Mouse (Mus musculus) midbrain, embryonic 16.5 days (tissue): ENCODE results near the gene Neto2. TPM values are rescaled to one million over a fixed set of nuclear protein-coding genes. Genes with fewer than 3 reads are reported as not detected.
"Not testable (repeated sequence)": the region's sequence is repeated elsewhere in the genome, so short reads cannot be mapped to it uniquely, and the experiment has no call there.

Source experiments
- ATAC-seq: fragments of 200-750 bp; cut with Nextera tagmentation; 2 replicates; pipeline ENCODE4 v1.8.0; 2017; ENCODE audit warnings: moderate TSS enrichment
- H3K27ac ChIP-seq: fragments of 300-500 bp; sonication (generic); 2 replicates; pipeline ENCODE4 v1.5.1; 2014; ENCODE audit warnings: mild to moderate bottlenecking, low read length, mixed read lengths
- H3K27me3 ChIP-seq: fragments of 300-500 bp; sonication (generic); 2 replicates; pipeline ENCODE4 v1.6.1; 2014; ENCODE audit warnings: low read depth, low read length, mixed read lengths; ENCODE audit not compliant: control insufficient read depth, insufficient read depth
- H3K36me3 ChIP-seq: fragments of 300-500 bp; sonication (generic); 2 replicates; pipeline ENCODE4 v1.6.1; 2014; ENCODE audit warnings: mild to moderate bottlenecking, low read length, moderate library complexity, mixed read lengths; ENCODE audit not compliant: control insufficient read depth, insufficient read depth
- H3K4me1 ChIP-seq: fragments of 300-500 bp; sonication (generic); 2 replicates; pipeline ENCODE4 v1.6.1; 2014; ENCODE audit warnings: mild to moderate bottlenecking, low read length, mixed read lengths; ENCODE audit not compliant: control insufficient read depth, insufficient read depth
- H3K4me2 ChIP-seq: fragments of 300-500 bp; sonication (generic); 2 replicates; pipeline ENCODE4 v1.6.1; 2014; ENCODE audit warnings: mild to moderate bottlenecking, low read length, mixed read lengths
- H3K4me3 ChIP-seq: fragments of 300-500 bp; sonication (generic); 2 replicates; pipeline ENCODE4 v1.5.1; 2014; ENCODE audit warnings: low read depth, mild to moderate bottlenecking, low read length, moderate library complexity, mixed read lengths
- H3K9ac ChIP-seq: fragments of 300-500 bp; sonication (generic); 2 replicates; pipeline ENCODE4 v1.6.1; 2014; ENCODE audit warnings: low read depth, low read length, mixed read lengths
- H3K9me3 ChIP-seq: fragments of 300-500 bp; sonication (generic); replicated peaks from 2 replicates; pipeline ENCODE4 v1.6.1; 2014; ENCODE audit warnings: mild to moderate bottlenecking, low read length, mixed read lengths; ENCODE audit not compliant: control insufficient read depth, poor library complexity, severe bottlenecking
- WGBS: fragments of 180-500 bp; shearing (Covaris S2); extraction: QIAGEN DNeasy Blood & Tissue Kit; methylation state at CpG from one replicate; pipeline ENCODE4 v1.1.7; 2014; 5-methylcytosine and 5-hydroxymethylcytosine counted together
- polyA plus RNA-seq: library from polyadenylated mRNA; unstranded; fragments of >200 nt; fragmentation: Nextera tagmentation; extraction: Ambion mirVana; gene quantifications from 2 replicates; pipeline ENCODE4 v1.2.1, GENCODE M21; 2015

The Neto2 gene
- polyA plus RNA-seq, 1 experiment from 2014 or later: 61.7 TPM

- Histone ChIP-seq H3K27ac (no peak overlapping the region), H3K9ac (no peak overlapping the region), H3K4me1 (no peaks in the 10 kb centered on the region), H3K4me2 (no peak overlapping the region), H3K27me3 (no peaks in the 10 kb centered on the region), H3K4me3 (no peak overlapping the region), H3K36me3 (no peaks in the 10 kb centered on the region), H3K9me3 (no peaks in the 10 kb centered on the region)
- WGBS: 65% methylated on average over 5 of the region's 5 CpGs
- no peak for ATAC-seq
These were observed 38.7 kb downstream of the Neto2 start for GRCm38 (mm10) chr8:85661995-85662394.

- Histone ChIP-seq H3K9me3 (no peaks in the 10 kb centered on the region), H3K4me3 (no peak overlapping the region), H3K4me2 (no peak overlapping the region), H3K27me3 (no peaks in the 10 kb centered on the region), H3K9ac (no peak overlapping the region), H3K36me3 (no peaks in the 10 kb centered on the region), H3K4me1 (no peaks in the 10 kb centered on the region), H3K27ac (no peak overlapping the region)
- ATAC-seq: no peak
- 96% methylated on average over 2 of the region's 2 CpGs for WGBS
These were observed 49.5 kb downstream of the Neto2 start for GRCm38 (mm10) chr8:85651201-85651600.

- H3K27me3 ChIP-seq: no peaks in the 10 kb centered on the region
- no peaks in the 10 kb centered on the region for H3K9me3 ChIP-seq
- no peak for ATAC-seq
- no peak overlapping the region for H3K27ac ChIP-seq
- 0 out of 2 replicates have a peak, but pooled peaks cover 2% of the 10 kb centered on the region for H3K36me3 ChIP-seq
- H3K4me1 ChIP-seq: no peaks in the 10 kb centered on the region
- no peak overlapping the region for H3K4me3 ChIP-seq
- no peak overlapping the region for H3K4me2 ChIP-seq
- H3K9ac ChIP-seq: no peak overlapping the region
These were observed 52.2 kb downstream of the Neto2 start for GRCm38 (mm10) chr8:85648553-85648952.

GRCm38 (mm10) chr8:85644921-85645665, 55.6 kb downstream of the Neto2 start:
- Histone ChIP-seq H3K36me3 (peaks cover 10% of the 10 kb centered on the region), H3K27me3 (no peaks in the 10 kb centered on the region), H3K4me1 (no peaks in the 10 kb centered on the region), H3K4me3 (no peak overlapping the region), H3K4me2 (no peak overlapping the region), H3K9ac (no peak overlapping the region), H3K9me3 (no peaks in the 10 kb centered on the region), H3K27ac (no peak overlapping the region)
- ATAC-seq: no peak
- WGBS: 96% methylated on average over 4 of the region's 4 CpGs

- Histone ChIP-seq H3K4me2 (no peak overlapping the region), H3K4me1 (no peaks in the 10 kb centered on the region), H3K27me3 (no peaks in the 10 kb centered on the region), H3K27ac (no peak overlapping the region), H3K36me3 (peaks cover 12% of the 10 kb centered on the region), H3K9ac (no peak overlapping the region), H3K4me3 (no peak overlapping the region), H3K9me3 (no peaks in the 10 kb centered on the region)
- WGBS: 94% methylated on average over 6 of the region's 6 CpGs
- ATAC-seq: no peak
These were observed 76.3 kb downstream of the Neto2 start for GRCm38 (mm10) chr8:85624450-85624849.

- no peak overlapping the region for H3K9ac ChIP-seq
- no peak overlapping the region for H3K27ac ChIP-seq
- H3K36me3 ChIP-seq: peaks cover 3% of the 10 kb centered on the region; the same call in 1 of the 2 replicates
- ATAC-seq: no peak
- H3K4me3 ChIP-seq: no peak overlapping the region
- WGBS: 88% methylated on average over 5 of the region's 5 CpGs
- H3K4me1 ChIP-seq: no peaks in the 10 kb centered on the region
- no peaks in the 10 kb centered on the region for H3K27me3 ChIP-seq
- H3K4me2 ChIP-seq: no peak overlapping the region
- H3K9me3 ChIP-seq: no peaks in the 10 kb centered on the region
These were observed 77.5 kb downstream of the Neto2 start for GRCm38 (mm10) chr8:85623246-85623645.

- Histone ChIP-seq H3K9me3 (no peaks in the 10 kb centered on the region), H3K4me2 (no peak overlapping the region), H3K36me3 (peaks cover 3% of the 10 kb centered on the region; the same call in 1 of the 2 replicates), H3K4me1 (no peaks in the 10 kb centered on the region), H3K27ac (no peak overlapping the region), H3K27me3 (no peaks in the 10 kb centered on the region), H3K4me3 (no peak overlapping the region), H3K9ac (no peak overlapping the region)
- WGBS: 84% methylated on average over 3 of the region's 3 CpGs
- no peak for ATAC-seq
These were observed 81.9 kb downstream of the Neto2 start for GRCm38 (mm10) chr8:85618789-85619188.

GRCm38 (mm10) chr8:85617125-85617524, 83.6 kb downstream of the Neto2 start:
- 96% methylated on average over 3 of the region's 3 CpGs for WGBS
- not testable (repeated sequence) for H3K36me3 ChIP-seq, H3K4me2 ChIP-seq, H3K4me1 ChIP-seq, H3K27me3 ChIP-seq, ATAC-seq, H3K27ac ChIP-seq, H3K9ac ChIP-seq, H3K9me3 ChIP-seq, H3K4me3 ChIP-seq

GRCm38 (mm10) chr8:85608836-85609235, 91.9 kb downstream of the Neto2 start:
- Histone ChIP-seq H3K36me3 (no peaks in the 10 kb centered on the region), H3K27me3 (no peaks in the 10 kb centered on the region), H3K9ac (no peak overlapping the region), H3K27ac (no peak overlapping the region), H3K9me3 (no peaks in the 10 kb centered on the region), H3K4me2 (no peak overlapping the region), H3K4me3 (no peak overlapping the region), H3K4me1 (no peaks in the 10 kb centered on the region)
- ATAC-seq: no peak
- WGBS: 81% methylated on average over 2 of the region's 2 CpGs
